ENCODE assay signal across 7 mouse cellular contexts in genomic region chr2:25177076-25177475, GRCm38 (mm10). TPM values are rescaled to one million over a fixed set of nuclear protein-coding genes. Genes with fewer than 3 reads are reported as not detected.
DNase-seq lines count a peak whose midpoint lies in the region; ATAC-seq and TF ChIP-seq lines count a peak whose summit lies in the region.

No protein-coding gene starts in this region.

- no peaks in the 10 kb centered on the region for H3K9me3 ChIP-seq in lung, embryonic 16.5 days (ENCODE audit: control insufficient read depth, low read length)
- H3K9me3 ChIP-seq in forebrain, postnatal 0 days (ENCODE audit: low read length) = no peaks in the 10 kb centered on the region
- H3K9me3 ChIP-seq in limb, embryonic 11.5 days (ENCODE audit: control insufficient read depth, low read length) = no peaks in the 10 kb centered on the region
- no peaks in the 10 kb centered on the region for H3K9me3 ChIP-seq in stomach, embryonic 15.5 days

- H3K27ac ChIP-seq in lung, embryonic 16.5 days (ENCODE audit: low read length) = peak overlapping the region; percentile 68
- peak overlapping the region; percentile 70 for H3K27ac ChIP-seq in forebrain, postnatal 0 days (ENCODE audit: low read depth, low read length)
- H3K27ac ChIP-seq in limb, embryonic 11.5 days (replicated peaks; ENCODE audit: low read depth, low read length) = peak overlapping the region; percentile 62
- peak overlapping the region; percentile 61 for H3K27ac ChIP-seq in stomach, embryonic 15.5 days

- H3K9ac ChIP-seq in lung, embryonic 16.5 days (ENCODE audit: low read length) = peak overlapping the region; percentile 9; the same call in 1 of the 2 replicates
- H3K9ac ChIP-seq in forebrain, postnatal 0 days = peak overlapping the region; percentile 15; the same call in 1 of the 2 replicates
- H3K9ac ChIP-seq in limb, embryonic 11.5 days (ENCODE audit: low read length) = no peak overlapping the region
- no peak overlapping the region for H3K9ac ChIP-seq in stomach, embryonic 15.5 days

- intact Hi-C loops in left cerebral cortex, postnatal 14 days (cut with DNase I) = loop anchor here (5.0 kb wide), 1 partner anchor 50 kb away; no protein-coding TSS in a partner anchor

- ATAC-seq in lung, embryonic 16.5 days (ENCODE audit: low read depth) = no peak
- ATAC-seq in forebrain, postnatal 0 days = no peak
- ATAC-seq in limb, embryonic 11.5 days (ENCODE audit: insufficient number of reproducible peaks, low FRiP score, low TSS enrichment, low read depth) = no peak
- ATAC-seq in stomach, embryonic 15.5 days (ENCODE audit: insufficient read depth, low FRiP score, low read depth) = no peak

- peak overlapping the region; percentile 18 for H3K4me2 ChIP-seq in lung, embryonic 16.5 days (ENCODE audit: low read depth, low read length)
- H3K4me2 ChIP-seq in forebrain, postnatal 0 days (ENCODE audit: low read depth) = peak overlapping the region; percentile 9; the same call in 1 of the 2 replicates
- H3K4me2 ChIP-seq in limb, embryonic 11.5 days (ENCODE audit: low read depth, severe bottlenecking) = peak overlapping the region; percentile 31
- H3K4me2 ChIP-seq in stomach, embryonic 15.5 days = no peak overlapping the region

- no peak for DNase-seq in lung, postnatal 14 days
- DNase-seq in forebrain, postnatal 0 days = no peak
- DNase-seq in limb, embryonic 11.5 days (ENCODE audit: low spot score) = peak; percentile 30
- no peak for DNase-seq in right cerebral cortex, adult 18-20 months
- no peak for DNase-seq in left cerebral cortex, postnatal 14 days (ENCODE audit: low spot score in 2 of 2)

- H3K36me3 ChIP-seq in lung, embryonic 16.5 days (ENCODE audit: control insufficient read depth, insufficient read depth, low read length) = no peaks in the 10 kb centered on the region
- no peaks in the 10 kb centered on the region for H3K36me3 ChIP-seq in forebrain, postnatal 0 days (ENCODE audit: insufficient read depth)
- no peaks in the 10 kb centered on the region for H3K36me3 ChIP-seq in limb, embryonic 11.5 days (ENCODE audit: control insufficient read depth, insufficient read depth, low read length)
- no peaks in the 10 kb centered on the region for H3K36me3 ChIP-seq in stomach, embryonic 15.5 days

- 34% methylated on average over 4 of the region's 4 CpGs for WGBS in lung, embryonic 16.5 days
- 21% methylated on average over 4 of the region's 4 CpGs for WGBS in forebrain, postnatal 0 days
- WGBS in limb, embryonic 11.5 days = 35% methylated on average over 4 of the region's 4 CpGs
- WGBS in stomach, embryonic 15.5 days = 49% methylated on average over 4 of the region's 4 CpGs

- no peak overlapping the region for H3K4me3 ChIP-seq in lung, embryonic 16.5 days (ENCODE audit: low read length)
- H3K4me3 ChIP-seq in forebrain, postnatal 0 days (ENCODE audit: low read depth, low read length) = no peak overlapping the region
- no peak overlapping the region for H3K4me3 ChIP-seq in limb, embryonic 11.5 days (ENCODE audit: low read depth, low read length)
- H3K4me3 ChIP-seq in stomach, embryonic 15.5 days (replicated peaks) = no peak overlapping the region

- peaks cover 15% of the 10 kb centered on the region for H3K27me3 ChIP-seq in lung, embryonic 16.5 days (ENCODE audit: control insufficient read depth, insufficient read depth, low read depth, low read length)
- no peaks in the 10 kb centered on the region for H3K27me3 ChIP-seq in forebrain, postnatal 0 days (ENCODE audit: insufficient read depth, low read length)
- peaks cover 16% of the 10 kb centered on the region for H3K27me3 ChIP-seq in limb, embryonic 11.5 days (ENCODE audit: control insufficient read depth, insufficient read depth, low read length)
- H3K27me3 ChIP-seq in stomach, embryonic 15.5 days (replicated peaks) = peaks cover 26% of the 10 kb centered on the region

- peaks cover 30% of the 10 kb centered on the region for H3K4me1 ChIP-seq in lung, embryonic 16.5 days (replicated peaks; ENCODE audit: control insufficient read depth, insufficient read depth, low read length)
- peaks cover 6% of the 10 kb centered on the region; the same call in 1 of the 2 replicates for H3K4me1 ChIP-seq in forebrain, postnatal 0 days (ENCODE audit: insufficient read depth)
- peaks cover 45% of the 10 kb centered on the region for H3K4me1 ChIP-seq in limb, embryonic 11.5 days (ENCODE audit: control insufficient read depth, insufficient read depth, low read length)
- peaks cover 57% of the 10 kb centered on the region for H3K4me1 ChIP-seq in stomach, embryonic 15.5 days

- no peak for TF ChIP-seq CTCF in forebrain, postnatal 0 days (IDR thresholded peaks at IDR 0.05; ENCODE audit: low read depth)

RNA-seq across cellular contexts. Expression of gene Nrarp, which starts 3.5 kb away (rescaled TPM):
- polyA plus RNA-seq in lung, embryonic 16.5 days (2015; fragmentation: Nextera tagmentation; extraction: Ambion mirVana) = 9.8 and 10.0 TPM in 2 replicates
- 38.2 and 40.0 TPM in 2 replicates for total RNA-seq in forebrain, postnatal 0 days (2014; rRNA removed)
- 17.0 and 17.8 TPM in 2 replicates for polyA plus RNA-seq in forebrain, postnatal 0 days (2015; fragmentation: Nextera tagmentation; extraction: Ambion mirVana)
- 8.8 and 10.0 TPM in 2 replicates for polyA plus RNA-seq in limb, embryonic 11.5 days (2014; fragmentation: Nextera tagmentation; extraction: Ambion mirVana)
- 16.9 and 17.1 TPM in 2 replicates for polyA plus RNA-seq in stomach, embryonic 15.5 days (2015; fragmentation: Nextera tagmentation; extraction: Ambion mirVana)
- total RNA-seq in left cerebral cortex, postnatal 14 days (2021) = 10 to 100 TPM; 38.6 to 44.9 TPM

RNA-seq across cellular contexts. Expression of gene Tor4a, which starts 19.6 kb away (rescaled TPM):
- polyA plus RNA-seq in lung, embryonic 16.5 days (2015; fragmentation: Nextera tagmentation; extraction: Ambion mirVana) = 10.0 and 12.5 TPM in 2 replicates
- total RNA-seq in forebrain, postnatal 0 days (2014; rRNA removed) = 1.7 and 3.3 TPM in 2 replicates
- polyA plus RNA-seq in forebrain, postnatal 0 days (2015; fragmentation: Nextera tagmentation; extraction: Ambion mirVana) = 0.92 and 1.2 TPM in 2 replicates
- polyA plus RNA-seq in limb, embryonic 11.5 days (2014; fragmentation: Nextera tagmentation; extraction: Ambion mirVana) = 3.1 and 3.7 TPM in 2 replicates
- 15.5 and 17.2 TPM in 2 replicates for polyA plus RNA-seq in stomach, embryonic 15.5 days (2015; fragmentation: Nextera tagmentation; extraction: Ambion mirVana)
- total RNA-seq in left cerebral cortex, postnatal 14 days (2021) = 1 to 10 TPM; 1.7 to 2.6 TPM

RNA-seq across cellular contexts. Expression of gene Nelfb, which starts 34.2 kb away (rescaled TPM):
- polyA plus RNA-seq in lung, embryonic 16.5 days (2015; fragmentation: Nextera tagmentation; extraction: Ambion mirVana) = 112 and 113 TPM in 2 replicates
- total RNA-seq in forebrain, postnatal 0 days (2014; rRNA removed) = 94.6 and 115 TPM in 2 replicates
- 57.1 and 76.1 TPM in 2 replicates for polyA plus RNA-seq in forebrain, postnatal 0 days (2015; fragmentation: Nextera tagmentation; extraction: Ambion mirVana)
- polyA plus RNA-seq in limb, embryonic 11.5 days (2014; fragmentation: Nextera tagmentation; extraction: Ambion mirVana) = 103 and 106 TPM in 2 replicates
- 105 and 106 TPM in 2 replicates for polyA plus RNA-seq in stomach, embryonic 15.5 days (2015; fragmentation: Nextera tagmentation; extraction: Ambion mirVana)
- total RNA-seq in left cerebral cortex, postnatal 14 days (2021) = 10 to 100 TPM; 49.9 to 52.1 TPM

RNA-seq across cellular contexts. Expression of gene Stpg3, which starts 37.4 kb away (rescaled TPM):
- polyA plus RNA-seq in lung, embryonic 16.5 days (2015; fragmentation: Nextera tagmentation; extraction: Ambion mirVana) = 0.15 TPM in 1 of 2 replicates, not detected in the other
- not detected in 2 replicates for total RNA-seq in forebrain, postnatal 0 days (2014; rRNA removed)
- not detected in 2 replicates for polyA plus RNA-seq in forebrain, postnatal 0 days (2015; fragmentation: Nextera tagmentation; extraction: Ambion mirVana)
- 0.19 TPM in 1 of 2 replicates, not detected in the other for polyA plus RNA-seq in limb, embryonic 11.5 days (2014; fragmentation: Nextera tagmentation; extraction: Ambion mirVana)
- polyA plus RNA-seq in stomach, embryonic 15.5 days (2015; fragmentation: Nextera tagmentation; extraction: Ambion mirVana) = 0.18 TPM in 1 of 2 replicates, not detected in the other
- total RNA-seq in left cerebral cortex, postnatal 14 days (2021) = under 1 TPM; 0.27 to 0.44 TPM

RNA-seq across cellular contexts. Expression of gene Fam166a, which starts 41.5 kb away (rescaled TPM):
- 0.68 TPM in 1 of 2 replicates, not detected in the other for polyA plus RNA-seq in lung, embryonic 16.5 days (2015; fragmentation: Nextera tagmentation; extraction: Ambion mirVana)
- total RNA-seq in forebrain, postnatal 0 days (2014; rRNA removed) = not detected in 2 replicates
- polyA plus RNA-seq in forebrain, postnatal 0 days (2015; fragmentation: Nextera tagmentation; extraction: Ambion mirVana) = 0.94 TPM in 1 of 2 replicates, not detected in the other
- polyA plus RNA-seq in limb, embryonic 11.5 days (2014; fragmentation: Nextera tagmentation; extraction: Ambion mirVana) = not detected in 2 replicates
- 0.92 and 1.5 TPM in 2 replicates for polyA plus RNA-seq in stomach, embryonic 15.5 days (2015; fragmentation: Nextera tagmentation; extraction: Ambion mirVana)
- total RNA-seq in left cerebral cortex, postnatal 14 days (2021) = not detected

Comparison
In these comparisons a context has a peak if more than half of its experiments do, and no peak if none do; other contexts are left out.
1. H3K9ac ChIP-seq: peak in lung, embryonic 16.5 days (single experiment) and forebrain, postnatal 0 days (single experiment); none in limb, embryonic 11.5 days (single experiment) and stomach, embryonic 15.5 days (single experiment).
2. Peak in every context shown above with its lines, with median percentiles within 50 percentile points of each other: H3K27ac ChIP-seq.